Mouse (Mus musculus): Measurements from ENCODE around the gene Fam227a.
A peak's percentile ranks its signal among the peaks of the same experiment; 100 is the strongest.

Gene Fam227a

GRCm38 (mm10) chr15:79658531-79659375 is at the start of gene Fam227a, which contains the start of gene Cby1:
Fam227a (minus strand) TSS chr15:79658956.
Cby1 (plus strand) TSS chr15:79659199.
- peak; percentile 89 for DNase-seq (ENCODE audit: low spot score)

- no peak for DNase-seq (ENCODE audit: low spot score)
These were observed 49.6 kb upstream of the Fam227a start for GRCm38 (mm10) chr15:79708229-79708822.

- no peak for DNase-seq (ENCODE audit: low spot score)
These were observed 48.0 kb upstream of the Fam227a start for GRCm38 (mm10) chr15:79706603-79707214.

- no peak for DNase-seq (ENCODE audit: low spot score)
These were observed 38.9 kb upstream of the Fam227a start for GRCm38 (mm10) chr15:79697558-79698187.

- no peak for DNase-seq (ENCODE audit: low spot score)
These were observed 38.3 kb upstream of the Fam227a start for GRCm38 (mm10) chr15:79697011-79697410.

- no peak for DNase-seq (ENCODE audit: low spot score)
These were observed 37.8 kb upstream of the Fam227a start for GRCm38 (mm10) chr15:79696508-79696907.

GRCm38 (mm10) chr15:79695516-79695915 is 36.8 kb upstream of the Fam227a start:
- no peak for DNase-seq (ENCODE audit: low spot score)

GRCm38 (mm10) chr15:79694512-79694911 is 35.8 kb upstream of the Fam227a start:
- no peak for DNase-seq (ENCODE audit: low spot score)

- DNase-seq (ENCODE audit: low spot score) = no peak
These were observed 35.0 kb upstream of the Fam227a start for GRCm38 (mm10) chr15:79693740-79694139.

GRCm38 (mm10) chr15:79692334-79692733 is 33.6 kb upstream of the Fam227a start:
- DNase-seq (ENCODE audit: low spot score) = no peak

- no peak for DNase-seq (ENCODE audit: low spot score)
These were observed 32.3 kb upstream of the Fam227a start for GRCm38 (mm10) chr15:79691023-79691508.

GRCm38 (mm10) chr15:79690426-79691022 is 31.8 kb upstream of the Fam227a start, which contains the start of gene Gtpbp1:
Gtpbp1 (plus strand) TSS chr15:79690845.
- peak; percentile 99 for DNase-seq (ENCODE audit: low spot score)

- no peak for DNase-seq (ENCODE audit: low spot score)
These were observed 31.1 kb upstream of the Fam227a start for GRCm38 (mm10) chr15:79689662-79690425.

GRCm38 (mm10) chr15:79688268-79688956 is 29.7 kb upstream of the Fam227a start:
- no peak for DNase-seq (ENCODE audit: low spot score)

- peak; percentile 84 for DNase-seq (ENCODE audit: low spot score)
These were observed 29.0 kb upstream of the Fam227a start, which contains the start of gene Josd1 for GRCm38 (mm10) chr15:79687646-79688267. Josd1 (minus strand) TSS chr15:79687919.

GRCm38 (mm10) chr15:79687175-79687574 is 28.4 kb upstream of the Fam227a start:
- DNase-seq (ENCODE audit: low spot score) = no peak

GRCm38 (mm10) chr15:79686046-79686869 is 27.5 kb upstream of the Fam227a start:
- DNase-seq (ENCODE audit: low spot score) = no peak

GRCm38 (mm10) chr15:79685141-79685641 is 26.4 kb upstream of the Fam227a start:
- no peak for DNase-seq (ENCODE audit: low spot score)

- DNase-seq (ENCODE audit: low spot score) = no peak
These were observed 25.9 kb upstream of the Fam227a start for GRCm38 (mm10) chr15:79684616-79685015.
